Mouse (Mus musculus) megakaryocyte-erythroid progenitor cell, adult 5-6 weeks (primary cell): ENCODE data around the gene Ankrd65. TPM values are rescaled to one million over a fixed set of nuclear protein-coding genes. Genes with fewer than 3 reads are reported as not detected.
A peak's percentile ranks its signal among the peaks of the same experiment; 100 is the strongest.

Experiments used
- ATAC-seq: replicated peaks from 2 replicates; pipeline ENCODE4 v1.8.0; 2016; ENCODE audit warnings: mild to moderate bottlenecking, inconsistent platforms; ENCODE audit not compliant: severe bottlenecking, poor library complexity, low FRiP score, low TSS enrichment
- total RNA-seq, 2 experiments: library from RNA; stranded (forward) in 1 of 2; stranded (reverse) in 1 of 2; fragments of 200-1000, 215-1000 nt in 1 of 2; fragments of >200 nt in 1 of 2; fragmentation: Nextera tagmentation in 1 of 2; gene quantifications; 2 replicates each; pipeline ENCODE4 v1.2.3; 2014 to 2017

Ankrd65 gene
- total RNA-seq, 2 experiments from 2014 or later: not detected

DNA sequence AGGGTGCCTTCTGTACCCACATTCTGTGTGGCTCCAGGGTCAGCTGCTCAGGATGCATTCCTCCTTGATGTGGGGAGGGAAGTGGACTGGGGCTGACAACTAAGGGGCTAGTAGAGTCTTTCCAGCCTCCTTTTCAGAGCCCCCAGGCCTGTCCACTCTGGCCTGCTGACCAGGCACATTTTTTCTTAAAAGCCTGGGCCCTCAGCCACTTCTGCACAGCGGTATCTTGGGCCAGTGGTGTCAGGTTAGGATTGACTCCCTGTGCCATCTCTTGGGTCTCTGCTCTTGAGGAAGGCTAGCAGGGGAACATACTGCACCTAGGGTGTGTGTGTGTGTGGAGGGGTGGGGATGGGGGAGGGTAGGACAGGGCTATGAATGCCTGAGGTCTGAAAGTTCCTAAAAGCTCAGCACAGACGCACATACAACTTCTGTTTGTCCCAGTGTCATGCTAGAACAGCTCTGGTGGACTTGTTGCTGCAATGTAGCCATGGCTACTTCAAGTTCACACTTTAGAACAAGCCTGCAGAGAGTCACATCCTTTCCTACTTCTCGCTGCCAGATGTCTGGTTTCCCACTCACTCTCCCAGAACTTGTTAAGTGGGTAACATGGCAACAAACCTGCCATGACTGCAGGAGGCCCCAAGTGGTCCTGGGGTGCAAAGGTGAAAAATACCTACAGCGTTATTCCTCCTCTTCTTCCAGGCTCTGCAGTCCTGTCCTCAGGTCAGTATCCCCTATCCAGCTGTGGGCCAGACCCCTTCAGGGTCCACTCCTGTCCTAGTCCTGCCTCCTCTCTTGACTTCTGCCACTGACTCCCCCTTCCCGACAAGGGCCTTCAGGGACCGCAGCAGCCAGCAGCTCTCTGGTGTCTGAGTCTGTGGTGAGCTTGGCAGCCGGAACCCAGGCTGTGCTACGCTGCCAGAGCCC is 50.1 kb downstream of the Ankrd65 start:
- no peak for ATAC-seq

DNA sequence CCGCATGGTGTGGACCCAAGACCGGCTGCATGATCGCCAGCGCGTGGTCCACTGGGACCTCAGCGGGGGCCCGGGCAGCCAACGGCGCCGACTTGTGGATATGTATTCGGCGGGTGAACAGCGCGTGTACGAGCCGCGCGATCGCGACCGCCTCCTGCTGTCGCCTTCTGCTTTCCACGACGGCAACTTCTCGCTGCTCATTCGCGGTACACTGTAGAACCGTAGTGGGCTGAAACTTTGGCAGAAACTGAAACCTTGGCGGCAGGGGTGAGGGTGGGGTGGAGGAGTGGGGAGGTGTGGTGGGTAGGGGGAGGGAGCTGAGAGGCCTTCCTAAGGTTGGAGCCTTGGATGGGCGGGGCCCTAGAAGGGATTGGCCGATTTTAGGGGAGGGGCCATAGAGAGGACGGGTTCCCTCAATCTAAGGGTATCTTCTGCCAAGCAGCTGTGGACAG is 50.8 kb downstream of the Ankrd65 start:
- peak; percentile 77 for ATAC-seq

DNA sequence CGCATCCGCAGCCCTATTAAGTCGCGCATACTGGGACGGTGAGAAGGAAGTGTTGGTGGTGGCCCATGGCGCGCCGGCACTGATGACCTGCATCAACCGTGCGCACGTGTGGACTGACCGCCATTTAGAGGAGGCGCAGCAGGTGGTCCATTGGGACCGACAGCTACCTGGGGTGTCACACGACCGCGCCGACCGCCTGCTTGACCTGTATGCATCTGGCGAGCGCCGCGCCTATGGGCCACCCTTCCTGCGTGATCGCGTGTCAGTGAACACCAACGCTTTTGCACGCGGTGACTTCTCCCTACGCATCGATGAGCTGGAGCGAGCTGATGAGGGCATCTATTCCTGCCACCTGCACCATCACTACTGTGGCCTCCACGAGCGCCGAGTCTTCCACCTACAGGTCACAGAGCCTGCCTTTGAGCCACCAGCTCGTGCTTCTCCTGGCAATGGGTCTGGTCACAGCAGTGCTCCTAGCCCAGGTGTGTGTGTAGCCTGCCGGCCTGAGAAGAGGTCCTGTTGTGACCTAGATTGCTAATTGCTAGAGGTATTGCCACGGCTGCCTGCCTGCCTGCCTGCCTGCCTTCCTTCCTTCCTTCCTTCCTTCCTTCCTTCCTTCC is 51.5 kb downstream of the Ankrd65 start:
- ATAC-seq: no peak

DNA sequence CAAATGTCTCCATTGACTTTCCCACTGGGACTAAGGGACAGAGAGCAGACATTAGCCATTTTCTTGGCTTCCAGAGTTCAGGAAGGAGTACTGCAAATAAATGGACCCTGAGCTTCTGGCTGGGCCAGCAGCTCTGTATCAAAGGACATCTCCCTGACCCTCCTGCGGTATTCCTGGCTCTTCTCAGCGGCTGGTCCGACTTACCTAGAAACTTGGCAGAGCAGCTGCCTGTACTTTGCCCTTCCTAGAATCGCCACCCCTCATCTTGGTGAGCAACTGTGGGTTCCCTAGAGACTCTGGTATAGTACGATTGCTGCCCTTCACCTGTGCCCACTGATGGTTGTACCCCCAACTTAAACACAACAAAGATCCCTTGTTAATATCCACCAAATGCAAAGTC is 53.0 kb downstream of the Ankrd65 start:
- ATAC-seq: no peak

DNA sequence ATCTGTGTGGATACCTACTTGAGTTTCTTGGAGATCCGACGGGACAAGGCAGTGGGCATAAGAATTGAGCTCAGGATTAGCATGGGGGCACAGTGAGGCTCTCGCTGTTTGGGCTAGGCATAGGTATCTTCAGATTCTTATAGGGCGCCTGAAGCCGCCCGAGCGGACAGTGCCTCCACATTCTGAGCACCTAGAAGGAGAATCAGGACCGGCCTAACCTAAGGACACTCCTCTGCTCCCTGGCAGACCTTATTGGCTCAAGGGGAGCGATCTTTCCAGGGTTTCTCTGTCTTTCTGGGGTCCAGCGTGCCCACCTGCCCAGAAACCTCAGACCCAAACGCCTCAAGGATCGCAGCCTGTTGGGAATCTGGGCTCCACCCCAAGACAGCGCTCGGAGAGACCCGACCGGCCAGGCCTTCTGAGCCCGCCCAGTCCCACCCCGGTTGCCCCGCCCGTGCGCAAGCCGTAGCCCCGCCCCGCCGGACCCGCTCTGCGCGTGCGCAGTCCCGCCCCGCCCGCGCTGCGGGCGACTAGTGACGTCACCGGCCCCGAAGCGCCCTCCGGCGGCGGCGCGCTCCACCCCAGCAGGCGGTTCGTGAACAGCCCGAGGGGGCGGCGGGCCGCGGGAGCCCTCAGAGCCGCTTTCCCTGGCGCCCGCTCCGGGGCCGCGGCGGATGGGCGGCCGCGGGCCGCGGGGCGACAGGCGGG is 56.8 kb downstream of the Ankrd65 start, which contains the start of gene Dvl1:
Gene Dvl1, plus strand, starts transcription at position 532 of the 708 bp plus-strand sequence.
- peak; percentile 53 for ATAC-seq

DNA sequence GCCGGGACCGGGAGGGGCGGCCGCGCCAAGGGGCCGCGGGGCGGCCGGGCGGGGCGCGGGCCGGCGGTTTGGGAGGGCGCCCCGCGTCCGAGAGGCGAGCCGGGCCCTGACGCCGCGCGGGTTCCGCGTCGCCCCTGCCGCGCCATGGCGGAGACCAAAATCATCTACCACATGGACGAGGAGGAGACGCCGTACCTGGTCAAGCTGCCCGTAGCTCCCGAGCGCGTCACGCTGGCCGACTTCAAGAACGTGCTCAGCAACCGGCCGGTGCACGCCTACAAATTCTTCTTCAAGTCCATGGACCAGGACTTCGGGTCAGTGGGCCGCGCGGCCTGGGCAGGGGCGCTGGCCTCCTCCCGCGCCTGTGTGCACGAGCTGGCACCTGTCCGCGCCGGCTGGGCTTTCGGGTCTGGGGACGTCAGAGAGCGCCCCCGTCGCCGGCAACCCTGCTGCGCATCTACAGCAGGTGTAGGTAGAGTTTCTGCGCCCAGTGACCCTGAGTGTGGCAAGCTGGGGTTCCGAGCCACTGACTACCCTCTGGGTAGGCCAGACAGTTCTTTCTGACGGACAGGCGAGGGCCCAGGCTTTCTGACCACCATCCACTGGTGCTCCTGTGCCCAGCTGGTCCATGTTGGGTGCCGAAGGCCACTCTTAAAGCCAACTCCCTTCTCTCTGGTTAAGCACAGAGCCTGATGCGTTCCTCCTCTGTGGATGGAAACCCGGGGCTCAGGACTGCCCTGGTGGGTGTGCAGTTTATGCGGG is 57.5 kb downstream of the Ankrd65 start:
- peak; percentile 19; the same call in 1 of the 2 replicates for ATAC-seq

DNA sequence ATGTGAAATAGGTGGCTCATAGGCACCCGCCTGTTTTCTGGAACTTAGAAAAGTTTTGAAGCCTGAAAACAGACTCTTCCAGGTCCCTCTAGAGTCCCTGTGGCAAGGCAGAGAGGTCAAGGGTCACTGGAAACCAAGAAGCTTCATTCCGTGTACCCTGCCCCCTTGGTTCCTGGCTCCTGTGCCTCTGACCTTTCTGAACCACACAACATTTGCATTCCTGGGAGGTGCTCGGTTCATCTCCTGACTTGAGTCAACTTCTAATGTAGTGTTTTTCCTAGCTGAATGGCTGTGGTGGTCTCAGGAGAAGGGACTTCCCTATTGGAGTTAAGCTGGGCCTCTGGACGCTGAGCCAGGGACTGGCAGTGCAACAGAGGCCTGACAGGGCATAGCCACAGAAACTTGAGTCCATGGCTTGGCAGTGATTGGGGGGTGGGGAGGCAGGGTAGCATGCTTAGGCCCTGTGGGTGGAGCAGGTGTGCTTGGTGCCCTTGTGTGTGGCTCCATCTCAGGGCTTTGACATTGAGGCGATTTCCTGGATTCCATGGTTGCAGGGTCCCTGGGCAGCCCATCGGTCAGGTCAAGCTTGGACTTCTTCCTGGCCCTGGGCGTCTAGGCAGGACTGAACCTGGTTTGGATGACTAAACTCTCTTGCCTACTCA is 58.3 kb downstream of the Ankrd65 start:
- 0 out of 2 replicates have a peak, but pooled peaks have one; percentile 13 for ATAC-seq

Other genes with a start within 250 kb of the Ankrd65 start
- gene Nadk, start 228.1 kb upstream of the Ankrd65 start, total RNA-seq (2014; fragmentation: Nextera tagmentation): 76.3 and 86.5 TPM in 2 replicates
- 49.9 and 65.2 TPM in 2 replicates for gene Nadk, start 228.1 kb upstream of the Ankrd65 start, total RNA-seq (2017)
- 45.1 and 60.2 TPM in 2 replicates for gene Slc35e2, start 189.0 kb upstream of the Ankrd65 start, total RNA-seq (2014; fragmentation: Nextera tagmentation)
- gene Slc35e2, start 189.0 kb upstream of the Ankrd65 start, total RNA-seq (2017): 30.4 and 31.1 TPM in 2 replicates
- gene Cdk11b, start 165.6 kb upstream of the Ankrd65 start, total RNA-seq (2014; fragmentation: Nextera tagmentation): 60.7 and 74.1 TPM in 2 replicates
- gene Cdk11b, start 165.6 kb upstream of the Ankrd65 start, total RNA-seq (2017): 44.7 and 67.9 TPM in 2 replicates
- gene Gm10563, start 145.0 kb upstream of the Ankrd65 start, total RNA-seq (2014; fragmentation: Nextera tagmentation): not detected in 2 replicates
- not detected in 2 replicates for gene Gm10563, start 145.0 kb upstream of the Ankrd65 start, total RNA-seq (2017)
- not detected in 2 replicates for gene Mmp23, start 137.1 kb upstream of the Ankrd65 start, total RNA-seq (2014; fragmentation: Nextera tagmentation)
- not detected in 2 replicates for gene Mmp23, start 137.1 kb upstream of the Ankrd65 start, total RNA-seq (2017)
- 12.9 and 17.9 TPM in 2 replicates for gene Mib2, start 121.2 kb upstream of the Ankrd65 start, total RNA-seq (2014; fragmentation: Nextera tagmentation)
- gene Mib2, start 121.2 kb upstream of the Ankrd65 start, total RNA-seq (2017): 11.9 and 13.3 TPM in 2 replicates
- gene Fndc10, start 96.1 kb upstream of the Ankrd65 start, total RNA-seq (2014; fragmentation: Nextera tagmentation): 1.1 and 2.8 TPM in 2 replicates
- gene Fndc10, start 96.1 kb upstream of the Ankrd65 start, total RNA-seq (2017): 0.33 and 0.88 TPM in 2 replicates
- gene Ssu72, start 85.6 kb upstream of the Ankrd65 start, total RNA-seq (2014; fragmentation: Nextera tagmentation): 83.5 and 90.2 TPM in 2 replicates
- gene Ssu72, start 85.6 kb upstream of the Ankrd65 start, total RNA-seq (2017): 75.3 and 94.1 TPM in 2 replicates
- 0.17 and 0.20 TPM in 2 replicates for gene Tmem240, start 55.6 kb upstream of the Ankrd65 start, total RNA-seq (2014; fragmentation: Nextera tagmentation)
- gene Tmem240, start 55.6 kb upstream of the Ankrd65 start, total RNA-seq (2017): under 0.01 and 0.65 TPM in 2 replicates
- gene Atad3a, start 29.3 kb upstream of the Ankrd65 start, total RNA-seq (2014; fragmentation: Nextera tagmentation): 123 and 206 TPM in 2 replicates
- gene Atad3a, start 29.3 kb upstream of the Ankrd65 start, total RNA-seq (2017): 95.3 and 123 TPM in 2 replicates
- not detected in 2 replicates for gene Vwa1, start 15.7 kb upstream of the Ankrd65 start, total RNA-seq (2014; fragmentation: Nextera tagmentation)
- 0.08 and 0.19 TPM in 2 replicates for gene Vwa1, start 15.7 kb upstream of the Ankrd65 start, total RNA-seq (2017)
- not detected in 2 replicates for gene Tmem88b, start 4.6 kb upstream of the Ankrd65 start, total RNA-seq (2014; fragmentation: Nextera tagmentation)
- 0.09 TPM in 1 of 2 replicates, not detected in the other for gene Tmem88b, start 4.6 kb upstream of the Ankrd65 start, total RNA-seq (2017)
- 189 and 239 TPM in 2 replicates for gene Mrpl20, start 12.4 kb downstream of the Ankrd65 start, total RNA-seq (2014; fragmentation: Nextera tagmentation)
- 78.5 and 90.1 TPM in 2 replicates for gene Mrpl20, start 12.4 kb downstream of the Ankrd65 start, total RNA-seq (2017)
- gene Ccnl2, start 22.1 kb downstream of the Ankrd65 start, total RNA-seq (2014; fragmentation: Nextera tagmentation): 108 and 141 TPM in 2 replicates
- 86.9 and 94.2 TPM in 2 replicates for gene Ccnl2, start 22.1 kb downstream of the Ankrd65 start, total RNA-seq (2017)
- 108 and 182 TPM in 2 replicates for gene Aurkaip1, start 40.8 kb downstream of the Ankrd65 start, total RNA-seq (2014; fragmentation: Nextera tagmentation)
- 127 and 137 TPM in 2 replicates for gene Aurkaip1, start 40.8 kb downstream of the Ankrd65 start, total RNA-seq (2017)
- not detected in 2 replicates for gene Mxra8, start 49.2 kb downstream of the Ankrd65 start, total RNA-seq (2014; fragmentation: Nextera tagmentation)
- gene Mxra8, start 49.2 kb downstream of the Ankrd65 start, total RNA-seq (2017): not detected in 2 replicates
- gene Dvl1, start 57.0 kb downstream of the Ankrd65 start, total RNA-seq (2014; fragmentation: Nextera tagmentation): 24.2 and 49.5 TPM in 2 replicates
- 11.1 and 16.2 TPM in 2 replicates for gene Dvl1, start 57.0 kb downstream of the Ankrd65 start, total RNA-seq (2017)
- gene Tas1r3, start 72.9 kb downstream of the Ankrd65 start, total RNA-seq (2014; fragmentation: Nextera tagmentation): 1.2 TPM in 1 of 2 replicates, not detected in the other
- gene Tas1r3, start 72.9 kb downstream of the Ankrd65 start, total RNA-seq (2017): 0.19 TPM in 1 of 2 replicates, not detected in the other
- gene Cptp, start 79.0 kb downstream of the Ankrd65 start, total RNA-seq (2014; fragmentation: Nextera tagmentation): 8.2 and 13.3 TPM in 2 replicates
- 6.4 and 8.2 TPM in 2 replicates for gene Cptp, start 79.0 kb downstream of the Ankrd65 start, total RNA-seq (2017)
- 49.7 and 65.3 TPM in 2 replicates for gene Ints11, start 79.1 kb downstream of the Ankrd65 start, total RNA-seq (2014; fragmentation: Nextera tagmentation)
- gene Ints11, start 79.1 kb downstream of the Ankrd65 start, total RNA-seq (2017): 31.3 and 34.2 TPM in 2 replicates
- gene Pusl1, start 101.3 kb downstream of the Ankrd65 start, total RNA-seq (2014; fragmentation: Nextera tagmentation): 24.6 and 44.0 TPM in 2 replicates
- 32.7 and 40.2 TPM in 2 replicates for gene Pusl1, start 101.3 kb downstream of the Ankrd65 start, total RNA-seq (2017)
- 25.4 and 27.8 TPM in 2 replicates for gene Acap3, start 101.4 kb downstream of the Ankrd65 start, total RNA-seq (2014; fragmentation: Nextera tagmentation)
- gene Acap3, start 101.4 kb downstream of the Ankrd65 start, total RNA-seq (2017): 9.0 and 23.4 TPM in 2 replicates
- 76.0 and 111 TPM in 2 replicates for gene Ube2j2, start 153.4 kb downstream of the Ankrd65 start, total RNA-seq (2014; fragmentation: Nextera tagmentation)
- 133 and 145 TPM in 2 replicates for gene Ube2j2, start 153.4 kb downstream of the Ankrd65 start, total RNA-seq (2017)
- gene C1qtnf12, start 171.9 kb downstream of the Ankrd65 start, total RNA-seq (2014; fragmentation: Nextera tagmentation): 923 and 965 TPM in 2 replicates
- 161 and 357 TPM in 2 replicates for gene C1qtnf12, start 171.9 kb downstream of the Ankrd65 start, total RNA-seq (2017)
- gene B3galt6, start 202.2 kb downstream of the Ankrd65 start, total RNA-seq (2014; fragmentation: Nextera tagmentation): 7.6 and 9.4 TPM in 2 replicates
- gene B3galt6, start 202.2 kb downstream of the Ankrd65 start, total RNA-seq (2017): 11.0 and 11.7 TPM in 2 replicates
- 48.2 and 74.4 TPM in 2 replicates for gene Sdf4, start 202.4 kb downstream of the Ankrd65 start, total RNA-seq (2014; fragmentation: Nextera tagmentation)
- 137 and 143 TPM in 2 replicates for gene Sdf4, start 202.4 kb downstream of the Ankrd65 start, total RNA-seq (2017)
- gene Tnfrsf4, start 223.4 kb downstream of the Ankrd65 start, total RNA-seq (2014; fragmentation: Nextera tagmentation): 2.5 and 6.9 TPM in 2 replicates
- 1.8 and 5.6 TPM in 2 replicates for gene Tnfrsf4, start 223.4 kb downstream of the Ankrd65 start, total RNA-seq (2017)
- 3.7 and 7.5 TPM in 2 replicates for gene Tnfrsf18, start 235.7 kb downstream of the Ankrd65 start, total RNA-seq (2014; fragmentation: Nextera tagmentation)
- 2.6 and 7.0 TPM in 2 replicates for gene Tnfrsf18, start 235.7 kb downstream of the Ankrd65 start, total RNA-seq (2017)